Comparison of ENCODE assay signal across 8 mouse cellular contexts in genomic region chr13:51645872-51646271, GRCm38 (mm10). TPM values are rescaled to one million over a fixed set of nuclear protein-coding genes. Genes with fewer than 3 reads are reported as not detected.
DNase-seq lines count a peak whose midpoint lies in the region; ATAC-seq and TF ChIP-seq lines count a peak whose summit lies in the region.

No protein-coding gene starts in this region.

- peaks cover 9% of the 10 kb centered on the region for H3K4me1 ChIP-seq in lung, adult 2 months (ENCODE audit: control insufficient read depth, insufficient read depth, low read length)
- H3K4me1 ChIP-seq in hindbrain, embryonic 14.5 days (replicated peaks; ENCODE audit: control insufficient read depth, insufficient read depth, low read length), result peaks cover 6% of the 10 kb centered on the region
- H3K4me1 ChIP-seq in liver, embryonic 16.5 days (ENCODE audit: control insufficient read depth, low read depth, low read length), result peaks cover 25% of the 10 kb centered on the region
- no peaks in the 10 kb centered on the region for H3K4me1 ChIP-seq in stomach, postnatal 0 days (replicated peaks; ENCODE audit: control insufficient read depth, insufficient read depth)

- H3K36me3 ChIP-seq in hindbrain, embryonic 14.5 days (replicated peaks; ENCODE audit: control insufficient read depth, insufficient read depth), result no peaks in the 10 kb centered on the region
- peaks cover 10% of the 10 kb centered on the region for H3K36me3 ChIP-seq in liver, embryonic 16.5 days (ENCODE audit: control insufficient read depth, insufficient read depth)
- no peaks in the 10 kb centered on the region for H3K36me3 ChIP-seq in stomach, postnatal 0 days (ENCODE audit: control insufficient read depth, insufficient read depth, low read length)

- H3K27me3 ChIP-seq in hindbrain, embryonic 14.5 days (ENCODE audit: control insufficient read depth, insufficient read depth, low read length), result no peaks in the 10 kb centered on the region
- H3K27me3 ChIP-seq in liver, embryonic 16.5 days (ENCODE audit: control insufficient read depth, insufficient read depth, low read depth, low read length), result no peaks in the 10 kb centered on the region
- H3K27me3 ChIP-seq in stomach, postnatal 0 days (ENCODE audit: control insufficient read depth, insufficient read depth, low read length), result no peaks in the 10 kb centered on the region

- TF ChIP-seq POLR2A in lung, adult 2 months (IDR thresholded peaks at IDR 0.05; ENCODE audit: borderline replicate concordance, extremely low read depth, low read depth, low read length), result no peak

- peak overlapping the region; percentile 60 for H3K4me3 ChIP-seq in lung, adult 2 months (replicated peaks; ENCODE audit: extremely low read depth, low read depth, low read length)
- H3K4me3 ChIP-seq in hindbrain, embryonic 14.5 days (replicated peaks; ENCODE audit: low read length), result peak overlapping the region; percentile 52
- H3K4me3 ChIP-seq in liver, embryonic 16.5 days (ENCODE audit: low read depth, low read length), result peak overlapping the region; percentile 98
- H3K4me3 ChIP-seq in stomach, postnatal 0 days (ENCODE audit: low read depth, low read length), result peak overlapping the region; percentile 74

- peak overlapping the region; percentile 54; the same call in 1 of the 2 replicates for H3K9ac ChIP-seq in hindbrain, embryonic 14.5 days
- peak overlapping the region; percentile 99 for H3K9ac ChIP-seq in liver, embryonic 16.5 days (ENCODE audit: low read depth, low read length)
- H3K9ac ChIP-seq in stomach, postnatal 0 days (ENCODE audit: low read length), result peak overlapping the region; percentile 81

- 2% methylated on average over 7 of the region's 7 CpGs for WGBS in lung, adult 2 months
- WGBS in hindbrain, embryonic 14.5 days, result 1% methylated on average over 7 of the region's 7 CpGs
- WGBS in liver, embryonic 16.5 days (ENCODE audit: insufficient replicate concordance), result under 1% methylated on average over 7 of the region's 7 CpGs
- under 1% methylated on average over 7 of the region's 7 CpGs for WGBS in stomach, postnatal 0 days

- no peak for TF ChIP-seq EP300 in stomach, postnatal 0 days (optimal IDR thresholded peaks at IDR 0.05)

- peak overlapping the region; percentile 82 for H3K4me2 ChIP-seq in hindbrain, embryonic 14.5 days (replicated peaks)
- peak overlapping the region; percentile 54 for H3K4me2 ChIP-seq in liver, embryonic 16.5 days (ENCODE audit: low read depth, low read length)
- peak overlapping the region; percentile 77 for H3K4me2 ChIP-seq in stomach, postnatal 0 days (replicated peaks; ENCODE audit: low read depth)

- no peak for ATAC-seq in hindbrain, embryonic 14.5 days (ENCODE audit: low FRiP score)
- peak; percentile 11; the same call in 1 of the 2 replicates for ATAC-seq in liver, embryonic 16.5 days (ENCODE audit: low read depth)
- no peak; the same call in 1 of the 2 replicates for ATAC-seq in stomach, postnatal 0 days (ENCODE audit: low FRiP score, low TSS enrichment)

- H3K27ac ChIP-seq in hindbrain, embryonic 14.5 days, result no peak overlapping the region
- peak overlapping the region; percentile 95 for H3K27ac ChIP-seq in liver, embryonic 16.5 days (ENCODE audit: low read length)
- peak overlapping the region; percentile 76 for H3K27ac ChIP-seq in stomach, postnatal 0 days (replicated peaks)

- no peak for DNase-seq in lung, adult 2 months
- no peak for DNase-seq in lung, postnatal 10 days
- DNase-seq in embryo, embryonic 10 days (ENCODE audit: low spot score), result peak; percentile 62
- no peak for DNase-seq in hindbrain, embryonic 14.5 days (ENCODE audit: low spot score)
- peak; percentile 56 for DNase-seq in stomach, postnatal 0 days (ENCODE audit: low spot score)
- DNase-seq in cerebellum, adult 8-10 months, result no peak
- DNase-seq in MN1 (ENCODE audit: low spot score), result no peak

- H3K9me3 ChIP-seq in hindbrain, embryonic 14.5 days (ENCODE audit: control insufficient read depth, low read length), result no peaks in the 10 kb centered on the region
- no peaks in the 10 kb centered on the region for H3K9me3 ChIP-seq in liver, embryonic 16.5 days (replicated peaks; ENCODE audit: control insufficient read depth, low read length)
- H3K9me3 ChIP-seq in stomach, postnatal 0 days (ENCODE audit: control insufficient read depth, low read length), result no peaks in the 10 kb centered on the region

- no peak for TF ChIP-seq CTCF in lung, adult 2 months (IDR thresholded peaks at IDR 0.05; ENCODE audit: insufficient read depth, low read length)
- TF ChIP-seq CTCF in stomach, postnatal 0 days (IDR thresholded peaks at IDR 0.05; ENCODE audit: low read depth), result no peak

RNA-seq across cellular contexts. Expression of gene Cks2, which starts 0.8 kb away (rescaled TPM):
- 4.7 and 4.8 TPM in 2 replicates for polyA plus RNA-seq in lung, adult 2 months (2012; rRNA removed)
- 52.4 and 52.6 TPM in 2 replicates for polyA plus RNA-seq in hindbrain, embryonic 14.5 days (2014; fragmentation: Nextera tagmentation; extraction: Ambion mirVana)
- polyA plus RNA-seq in liver, embryonic 16.5 days (2015; fragmentation: Nextera tagmentation; extraction: Ambion mirVana), result 330 and 390 TPM in 2 replicates
- 97.1 and 128 TPM in 2 replicates for polyA plus RNA-seq in stomach, postnatal 0 days (2015; fragmentation: Nextera tagmentation; extraction: Ambion mirVana)

RNA-seq across cellular contexts. Expression of gene Secisbp2, which starts 5.6 kb away (rescaled TPM):
- polyA plus RNA-seq in lung, adult 2 months (2012; rRNA removed), result 18.1 and 21.3 TPM in 2 replicates
- 27.2 and 28.3 TPM in 2 replicates for polyA plus RNA-seq in hindbrain, embryonic 14.5 days (2014; fragmentation: Nextera tagmentation; extraction: Ambion mirVana)
- polyA plus RNA-seq in liver, embryonic 16.5 days (2015; fragmentation: Nextera tagmentation; extraction: Ambion mirVana), result 11.6 and 13.6 TPM in 2 replicates
- 21.2 and 21.4 TPM in 2 replicates for polyA plus RNA-seq in stomach, postnatal 0 days (2015; fragmentation: Nextera tagmentation; extraction: Ambion mirVana)

Comparison
In these comparisons a context has a peak if more than half of its experiments do, and no peak if none do; other contexts are left out.
1. DNase-seq: peak in embryo, embryonic 10 days (single experiment) and stomach, postnatal 0 days (single experiment); none in lung, adult 2 months (single experiment), lung, postnatal 10 days (single experiment), hindbrain, embryonic 14.5 days (single experiment), cerebellum, adult 8-10 months (single experiment) and MN1 (single experiment).
2. Peak in every context shown above with its lines, with median percentiles within 50 percentile points of each other: H3K4me3 ChIP-seq, H3K4me2 ChIP-seq and H3K9ac ChIP-seq.